Mouse (Mus musculus): Measurements from ENCODE around the gene Tamm41. TPM values are rescaled to one million over a fixed set of nuclear protein-coding genes. Genes with fewer than 3 reads are reported as not detected.

Gene Tamm41
- polyA plus RNA-seq (2015; fragmentation: Nextera tagmentation; extraction: Ambion mirVana), result 43.0 and 49.1 TPM in 2 replicates

DNA sequence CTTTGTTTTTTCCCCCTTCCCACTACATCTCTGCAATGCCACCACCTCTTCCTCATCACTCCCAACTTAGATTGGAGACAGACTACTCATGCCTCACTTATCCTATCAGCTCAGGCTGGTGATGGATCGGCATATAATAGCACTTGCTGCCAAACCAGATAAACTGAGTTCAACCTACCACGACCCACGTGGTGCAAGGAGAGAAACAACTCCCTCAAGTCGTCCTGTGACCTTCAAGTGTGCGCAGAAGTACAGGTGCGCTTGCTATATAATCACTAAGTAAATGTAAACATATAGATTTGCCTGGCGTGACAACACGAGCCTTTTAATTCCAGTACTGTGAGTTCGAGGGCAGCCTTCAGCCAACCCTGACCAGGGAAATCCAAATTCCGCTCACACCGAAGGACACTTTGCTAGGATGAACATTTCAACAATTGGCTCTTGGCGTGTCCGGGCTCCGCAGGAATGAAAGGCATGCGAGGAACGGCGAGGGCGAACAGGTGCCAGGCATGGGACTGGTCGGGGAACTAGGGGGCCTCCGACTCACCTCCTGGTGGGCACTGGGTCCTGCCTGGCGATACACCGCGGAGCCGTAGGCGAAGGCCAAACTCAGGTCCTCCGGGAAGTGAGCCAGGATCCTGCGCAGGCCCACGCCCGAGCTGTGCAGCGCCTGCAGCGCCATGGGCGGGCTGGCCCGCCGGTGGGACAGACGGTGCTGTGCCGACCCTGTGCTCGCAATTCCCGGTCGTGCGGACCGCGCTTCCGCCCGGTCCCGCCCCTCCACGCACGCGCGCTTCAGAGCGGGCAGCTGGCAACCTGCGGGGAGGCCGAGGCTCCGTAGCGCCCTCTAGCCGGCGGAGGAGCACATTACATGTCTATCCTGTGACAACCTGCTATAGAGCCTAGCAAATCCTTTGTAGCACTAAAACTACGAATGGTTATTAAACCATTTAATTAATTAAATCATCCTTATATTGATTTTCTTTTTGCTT, at the start of gene Tamm41:
Gene Tamm41, minus strand, starts transcription at position 774 of the 992 bp plus-strand sequence.
- Histone ChIP-seq H3K36me3 (ENCODE audit: control insufficient read depth, insufficient read depth, low read length) (no peaks in the 10 kb centered on the region), H3K4me2 (ENCODE audit: low read depth, low read length) (peak within 1 kb of the TSS; percentile 72), H3K4me1 (ENCODE audit: control insufficient read depth, insufficient read depth, low read length) (peaks cover 8% of the 10 kb centered on the region), H3K9me3 (replicated peaks; ENCODE audit: control insufficient read depth, low read length) (no peaks in the 10 kb centered on the region), H3K4me3 (replicated peaks; ENCODE audit: low read length) (peak within 1 kb of the TSS; percentile 96), H3K9ac (ENCODE audit: low read length) (peak within 1 kb of the TSS; percentile 88), H3K27ac (ENCODE audit: low read length) (peak within 1 kb of the TSS; percentile 43; the same call in 1 of the 2 replicates), H3K27me3 (ENCODE audit: control insufficient read depth, insufficient read depth, low read length) (no peaks in the 10 kb centered on the region)
- ATAC-seq (ENCODE audit: insufficient read depth, low FRiP score), result peak; percentile 92
- under 1% methylated on average over 57 of the region's 57 CpGs for WGBS

DNA sequence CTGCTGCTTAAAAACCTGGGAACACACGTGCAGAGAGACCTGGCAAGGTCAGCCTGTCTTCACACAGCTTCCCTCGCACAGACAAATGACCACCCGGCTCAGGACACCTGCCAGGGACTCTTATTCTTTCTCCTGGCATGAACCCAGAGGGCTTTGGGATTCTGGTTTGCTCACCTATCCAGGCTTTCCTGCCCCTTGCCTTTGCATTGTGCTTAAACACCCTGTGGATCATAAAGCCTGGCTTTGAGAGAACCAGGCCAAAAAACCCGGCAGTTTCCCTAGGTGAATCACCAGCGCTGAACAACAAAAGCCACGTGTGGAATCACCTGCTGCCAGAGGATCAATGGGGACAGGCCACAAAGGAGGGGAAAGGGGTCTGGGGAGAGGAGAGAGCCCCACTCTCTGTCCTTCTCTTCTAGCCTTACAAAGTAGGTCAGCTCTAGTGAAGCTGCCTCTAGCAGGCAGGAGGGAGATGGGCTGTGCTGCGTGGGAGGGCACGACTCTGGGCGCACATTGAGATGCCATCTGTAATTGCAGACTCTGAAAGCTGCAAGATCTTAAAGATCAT, 47.7 kb upstream of the Tamm41 start:
- Histone ChIP-seq H3K27me3 (ENCODE audit: control insufficient read depth, insufficient read depth, low read length) (no peaks in the 10 kb centered on the region), H3K9ac (ENCODE audit: low read length) (no peak overlapping the region), H3K4me1 (ENCODE audit: control insufficient read depth, insufficient read depth, low read length) (no peaks in the 10 kb centered on the region), H3K4me2 (ENCODE audit: low read depth, low read length) (no peak overlapping the region), H3K4me3 (replicated peaks; ENCODE audit: low read length) (no peak overlapping the region), H3K36me3 (ENCODE audit: control insufficient read depth, insufficient read depth, low read length) (no peaks in the 10 kb centered on the region), H3K27ac (ENCODE audit: low read length) (no peak overlapping the region), H3K9me3 (replicated peaks; ENCODE audit: control insufficient read depth, low read length) (no peaks in the 10 kb centered on the region)
- ATAC-seq (ENCODE audit: insufficient read depth, low FRiP score), result no peak
- 49% methylated on average over 9 of the region's 9 CpGs for WGBS

GRCm38 (mm10) chr6:115076781-115077575, 39.3 kb upstream of the Tamm41 start:
- 33% methylated on average over 9 of the region's 9 CpGs for WGBS
- Histone ChIP-seq H3K9ac (ENCODE audit: low read length) (no peak overlapping the region), H3K4me2 (ENCODE audit: low read depth, low read length) (no peak overlapping the region), H3K4me3 (replicated peaks; ENCODE audit: low read length) (no peak overlapping the region), H3K36me3 (ENCODE audit: control insufficient read depth, insufficient read depth, low read length) (no peaks in the 10 kb centered on the region), H3K27ac (ENCODE audit: low read length) (no peak overlapping the region), H3K4me1 (ENCODE audit: control insufficient read depth, insufficient read depth, low read length) (no peaks in the 10 kb centered on the region), H3K27me3 (ENCODE audit: control insufficient read depth, insufficient read depth, low read length) (no peaks in the 10 kb centered on the region), H3K9me3 (replicated peaks; ENCODE audit: control insufficient read depth, low read length) (no peaks in the 10 kb centered on the region)
- no peak for ATAC-seq (ENCODE audit: insufficient read depth, low FRiP score)

DNA sequence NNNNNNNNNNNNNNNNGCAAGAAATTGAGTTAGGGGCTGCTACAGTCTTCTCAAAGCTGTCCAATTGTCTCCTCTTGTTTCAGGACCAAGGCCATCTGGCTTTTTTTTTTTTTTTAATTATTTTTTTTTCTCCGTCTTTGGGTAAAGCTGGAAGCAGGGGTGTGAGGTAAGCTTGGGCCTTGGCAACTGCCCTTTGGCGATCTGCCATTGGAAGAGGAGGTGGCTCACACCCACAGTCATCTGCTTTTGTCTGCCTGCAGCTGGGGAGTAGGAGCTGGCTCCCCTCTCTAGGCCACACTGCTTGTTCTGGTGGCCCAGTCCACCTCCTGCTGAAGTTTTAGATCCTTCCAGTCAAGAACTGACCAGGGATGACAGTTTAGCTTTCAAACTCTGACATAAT, 34.3 kb upstream of the Tamm41 start:
- no peak for ATAC-seq (ENCODE audit: insufficient read depth, low FRiP score)
- no peak overlapping the region for H3K4me2 ChIP-seq (ENCODE audit: low read depth, low read length)
- 47% methylated on average over 2 of the region's 2 CpGs for WGBS
- H3K9ac ChIP-seq (ENCODE audit: low read length), result no peak overlapping the region
- H3K4me1 ChIP-seq (ENCODE audit: control insufficient read depth, insufficient read depth, low read length), result no peaks in the 10 kb centered on the region
- H3K9me3 ChIP-seq (replicated peaks; ENCODE audit: control insufficient read depth, low read length), result no peaks in the 10 kb centered on the region
- no peaks in the 10 kb centered on the region for H3K36me3 ChIP-seq (ENCODE audit: control insufficient read depth, insufficient read depth, low read length)
- H3K27me3 ChIP-seq (ENCODE audit: control insufficient read depth, insufficient read depth, low read length), result no peaks in the 10 kb centered on the region
- H3K27ac ChIP-seq (ENCODE audit: low read length), result no peak overlapping the region
- no peak overlapping the region for H3K4me3 ChIP-seq (replicated peaks; ENCODE audit: low read length)

DNA sequence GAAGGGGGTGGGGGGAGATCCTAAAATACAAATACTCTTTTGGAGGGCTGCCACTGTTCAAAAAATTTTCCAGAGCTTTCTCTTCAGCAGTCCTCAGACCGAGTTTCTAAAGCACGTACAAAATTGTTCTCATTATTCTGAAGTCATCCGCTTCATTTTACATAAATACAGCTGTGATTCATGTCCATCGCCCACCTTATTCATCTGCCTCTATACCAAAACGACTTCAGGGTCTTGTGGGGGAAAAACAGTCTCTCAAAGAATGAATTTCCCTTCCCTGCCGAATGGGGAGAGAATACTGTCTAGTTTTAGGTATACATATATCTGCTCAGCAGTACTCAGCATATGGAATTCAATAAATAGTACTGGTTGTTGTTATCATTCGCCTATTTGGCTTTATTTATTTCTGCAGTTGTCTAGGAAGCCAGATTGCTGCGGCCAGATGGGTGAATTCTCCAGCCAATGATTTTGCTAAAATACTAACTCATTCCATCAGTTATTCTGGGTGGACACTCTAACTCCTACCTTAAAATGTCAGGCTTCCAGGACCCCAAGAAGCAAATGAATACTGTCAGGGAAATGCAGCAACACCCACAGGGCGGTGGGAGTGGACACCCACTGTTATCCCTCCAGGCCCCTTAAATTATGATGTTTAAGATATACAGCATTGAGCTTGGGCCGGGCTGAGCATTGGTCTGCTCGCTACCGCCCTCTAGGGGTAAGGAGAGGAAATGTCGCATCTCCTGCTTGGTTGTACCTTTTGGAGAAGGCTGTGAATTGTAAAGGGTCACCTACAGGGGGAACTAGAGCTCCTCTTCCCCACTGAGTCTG, 27.9 kb upstream of the Tamm41 start:
- Histone ChIP-seq H3K4me3 (replicated peaks; ENCODE audit: low read length) (no peak overlapping the region), H3K27me3 (ENCODE audit: control insufficient read depth, insufficient read depth, low read length) (no peaks in the 10 kb centered on the region), H3K27ac (ENCODE audit: low read length) (no peak overlapping the region), H3K4me2 (ENCODE audit: low read depth, low read length) (no peak overlapping the region), H3K4me1 (ENCODE audit: control insufficient read depth, insufficient read depth, low read length) (no peaks in the 10 kb centered on the region), H3K9ac (ENCODE audit: low read length) (no peak overlapping the region), H3K9me3 (replicated peaks; ENCODE audit: control insufficient read depth, low read length) (no peaks in the 10 kb centered on the region), H3K36me3 (ENCODE audit: control insufficient read depth, insufficient read depth, low read length) (no peaks in the 10 kb centered on the region)
- no peak for ATAC-seq (ENCODE audit: insufficient read depth, low FRiP score)
- WGBS, result 33% methylated on average over 13 of the region's 13 CpGs

DNA sequence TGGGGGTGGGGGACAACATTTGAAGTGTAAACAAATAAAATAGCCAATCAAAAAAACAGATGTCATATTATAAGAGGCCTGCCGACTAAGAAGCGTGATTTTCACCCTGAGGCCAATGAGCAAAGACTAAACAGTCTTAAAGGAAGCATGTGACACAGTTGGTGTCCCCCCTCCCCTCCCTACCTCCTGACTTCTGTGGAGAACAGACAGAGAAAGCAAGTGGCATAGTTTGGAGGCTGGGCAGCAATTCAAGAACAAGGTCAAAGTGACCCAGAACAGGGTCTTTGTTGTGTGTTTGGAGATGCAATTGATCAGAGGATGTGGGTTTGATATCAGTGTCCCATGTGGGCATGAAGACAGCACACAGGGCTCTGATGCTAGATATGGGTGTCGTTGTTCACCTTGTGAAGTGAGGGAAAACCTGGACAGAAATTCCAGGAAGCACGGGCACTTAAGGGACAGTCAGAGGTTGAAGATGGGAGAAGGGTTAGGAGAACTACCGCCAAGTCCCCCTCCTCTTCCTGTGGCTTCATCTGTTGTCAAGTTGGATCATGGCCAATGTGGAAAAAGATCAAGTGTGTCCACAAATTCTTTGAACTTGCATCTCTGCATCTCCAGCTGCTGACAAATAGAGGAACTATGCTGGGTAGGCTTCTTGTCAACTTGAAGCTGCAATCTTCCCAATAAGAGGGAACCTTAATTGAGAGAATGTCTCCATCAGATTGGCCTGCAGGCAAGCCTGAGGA, 25.1 kb upstream of the Tamm41 start:
- ATAC-seq (ENCODE audit: insufficient read depth, low FRiP score), result no peak
- H3K4me2 ChIP-seq (ENCODE audit: low read depth, low read length), result no peak overlapping the region
- no peaks in the 10 kb centered on the region for H3K4me1 ChIP-seq (ENCODE audit: control insufficient read depth, insufficient read depth, low read length)
- no peak overlapping the region for H3K27ac ChIP-seq (ENCODE audit: low read length)
- no peak overlapping the region for H3K4me3 ChIP-seq (replicated peaks; ENCODE audit: low read length)
- no peaks in the 10 kb centered on the region for H3K36me3 ChIP-seq (ENCODE audit: control insufficient read depth, insufficient read depth, low read length)
- no peak overlapping the region for H3K9ac ChIP-seq (ENCODE audit: low read length)
- no peaks in the 10 kb centered on the region for H3K9me3 ChIP-seq (replicated peaks; ENCODE audit: control insufficient read depth, low read length)
- no peaks in the 10 kb centered on the region for H3K27me3 ChIP-seq (ENCODE audit: control insufficient read depth, insufficient read depth, low read length)
- 74% methylated on average over 5 of the region's 5 CpGs for WGBS

- no peak for ATAC-seq (ENCODE audit: insufficient read depth, low FRiP score)
- Histone ChIP-seq H3K36me3 (ENCODE audit: control insufficient read depth, insufficient read depth, low read length) (no peaks in the 10 kb centered on the region), H3K27me3 (ENCODE audit: control insufficient read depth, insufficient read depth, low read length) (no peaks in the 10 kb centered on the region), H3K4me3 (replicated peaks; ENCODE audit: low read length) (no peak overlapping the region), H3K27ac (ENCODE audit: low read length) (no peak overlapping the region), H3K9ac (ENCODE audit: low read length) (no peak overlapping the region), H3K9me3 (replicated peaks; ENCODE audit: control insufficient read depth, low read length) (no peaks in the 10 kb centered on the region), H3K4me2 (ENCODE audit: low read depth, low read length) (no peak overlapping the region), H3K4me1 (ENCODE audit: control insufficient read depth, insufficient read depth, low read length) (no peaks in the 10 kb centered on the region)
- WGBS, result 45% methylated on average over 5 of the region's 5 CpGs
Measured at GRCm38 (mm10) chr6:115059227-115059626, 21.6 kb upstream of the Tamm41 start.

- no peaks in the 10 kb centered on the region for H3K4me1 ChIP-seq (ENCODE audit: control insufficient read depth, insufficient read depth, low read length)
- no peak for ATAC-seq (ENCODE audit: insufficient read depth, low FRiP score)
Measured at GRCm38 (mm10) chr6:115056699-115057098, 19.0 kb upstream of the Tamm41 start.

More at GRCm38 (mm10) chr6:115056699-115057098, 19.0 kb upstream of the Tamm41 start:
- Histone ChIP-seq H3K27ac (ENCODE audit: low read length) (no peak overlapping the region), H3K4me2 (ENCODE audit: low read depth, low read length) (no peak overlapping the region), H3K27me3 (ENCODE audit: control insufficient read depth, insufficient read depth, low read length) (no peaks in the 10 kb centered on the region), H3K9me3 (replicated peaks; ENCODE audit: control insufficient read depth, low read length) (no peaks in the 10 kb centered on the region), H3K36me3 (ENCODE audit: control insufficient read depth, insufficient read depth, low read length) (no peaks in the 10 kb centered on the region), H3K9ac (ENCODE audit: low read length) (no peak overlapping the region), H3K4me3 (replicated peaks; ENCODE audit: low read length) (no peak overlapping the region)
- 22% methylated on average over 2 of the region's 2 CpGs for WGBS

Measured in stomach, embryonic 16.5 days (tissue).